Mouse (Mus musculus) left cerebral cortex, adult 11 months (tissue): ENCODE data around the gene Syne4.

Source experiments
- DNase-seq: peaks from one replicate; pipeline ENCODE4 v3.0.0; 2022; ENCODE audit warnings: low spot score

Syne4 gene

GRCm38 (mm10) chr7:30314721-30315155 is at the start of gene Syne4:
TSS of gene Syne4 (plus strand) at chr7:30314807.
- DNase-seq, result no peak

DNA sequence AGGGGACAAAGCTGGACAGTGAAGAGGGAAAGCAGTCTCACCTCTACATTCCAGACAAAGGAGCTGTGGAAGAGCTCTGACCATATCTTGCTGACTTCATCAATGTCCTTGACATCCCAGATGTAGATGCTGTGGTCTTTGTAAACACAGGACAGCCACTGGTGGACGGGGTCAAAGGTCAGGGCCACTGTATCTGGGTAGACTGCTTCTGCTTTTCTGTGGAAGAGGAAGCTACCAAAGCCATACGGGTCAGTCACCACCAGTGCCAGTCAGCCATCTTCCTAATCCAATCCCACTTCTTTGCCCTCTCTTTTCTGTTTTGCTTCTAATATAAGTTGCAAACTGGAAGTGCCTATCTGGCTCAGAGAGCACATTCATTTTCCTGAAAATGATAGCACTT is 49.6 kb upstream of the Syne4 start:
- DNase-seq, result no peak

DNA sequence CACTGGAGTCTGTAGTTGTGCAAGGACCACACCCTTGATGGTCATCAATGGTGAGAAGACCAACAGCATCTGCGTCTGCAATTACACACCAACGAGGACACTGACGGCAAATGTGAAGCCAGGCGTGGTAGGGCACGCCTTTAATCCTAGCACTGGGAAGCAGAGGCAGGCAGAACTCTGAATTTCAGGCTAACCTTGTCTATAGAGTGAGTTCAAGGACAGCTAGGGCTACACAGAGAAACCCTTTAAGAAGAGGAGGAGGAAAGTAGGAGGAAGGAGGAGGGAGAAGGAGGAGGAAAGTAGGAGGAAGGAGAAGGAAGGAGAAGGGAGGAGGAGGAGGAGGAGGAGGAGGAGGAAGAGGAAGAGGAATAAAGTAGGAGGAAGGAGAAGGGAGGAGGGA is 49.1 kb upstream of the Syne4 start:
- no peak for DNase-seq

DNA sequence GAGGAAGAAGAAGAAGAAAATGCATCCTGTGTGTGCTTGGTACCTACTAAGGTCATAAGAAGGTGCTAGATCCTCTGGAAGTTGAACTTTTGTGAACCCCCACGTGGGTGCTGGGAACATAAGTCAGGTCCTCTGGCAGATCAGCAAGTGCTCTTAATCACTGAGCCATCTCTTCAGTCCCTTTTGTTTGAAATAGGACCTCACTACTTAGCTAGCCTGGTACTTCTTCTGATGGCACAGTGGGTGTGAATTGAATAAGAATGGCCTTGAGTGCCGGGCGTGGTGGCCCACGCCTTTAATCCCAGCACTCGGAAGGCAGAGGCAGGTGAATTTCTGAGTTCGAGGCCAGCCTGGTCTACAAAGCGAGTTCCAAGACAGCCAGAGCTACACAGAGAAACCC is 48.7 kb upstream of the Syne4 start:
- no peak for DNase-seq

- DNase-seq, result no peak
Measured at GRCm38 (mm10) chr7:30266780-30267179, 47.8 kb upstream of the Syne4 start.

DNA sequence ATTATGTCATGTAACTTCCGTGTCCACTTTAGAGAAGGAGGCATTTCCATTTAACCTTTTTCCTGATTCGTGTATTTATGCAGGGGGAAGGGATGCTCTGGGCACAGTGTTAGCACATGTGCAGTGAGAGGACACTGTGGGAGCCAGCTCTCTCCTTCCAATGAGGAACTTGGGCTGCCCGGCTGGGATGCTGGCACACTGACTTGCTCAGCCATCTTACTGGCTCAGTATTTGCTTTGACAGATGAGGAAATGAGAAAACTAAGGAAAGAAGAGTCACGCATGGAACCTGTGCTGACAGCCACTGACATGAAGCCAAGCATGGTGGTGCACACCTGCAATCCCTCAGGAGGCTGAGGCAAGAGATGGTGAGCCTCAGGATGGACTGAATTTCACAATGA is 45.0 kb upstream of the Syne4 start:
- DNase-seq, result no peak

GRCm38 (mm10) chr7:30274383-30274782 is 40.2 kb upstream of the Syne4 start:
- no peak for DNase-seq

GRCm38 (mm10) chr7:30278911-30279310 is 35.7 kb upstream of the Syne4 start:
- DNase-seq, result no peak

GRCm38 (mm10) chr7:30279536-30279935 is 35.1 kb upstream of the Syne4 start:
- no peak for DNase-seq

GRCm38 (mm10) chr7:30279951-30280669 is 34.5 kb upstream of the Syne4 start, which contains the start of the genes Thap8 and Wdr62:
TSS of gene Thap8 (plus strand) at chr7:30280094.
TSS of gene Wdr62 (minus strand) at chr7:30280419.
- DNase-seq, result peak; percentile 81

GRCm38 (mm10) chr7:30280670-30281138 is 33.9 kb upstream of the Syne4 start:
- DNase-seq, result peak; percentile 89

DNA sequence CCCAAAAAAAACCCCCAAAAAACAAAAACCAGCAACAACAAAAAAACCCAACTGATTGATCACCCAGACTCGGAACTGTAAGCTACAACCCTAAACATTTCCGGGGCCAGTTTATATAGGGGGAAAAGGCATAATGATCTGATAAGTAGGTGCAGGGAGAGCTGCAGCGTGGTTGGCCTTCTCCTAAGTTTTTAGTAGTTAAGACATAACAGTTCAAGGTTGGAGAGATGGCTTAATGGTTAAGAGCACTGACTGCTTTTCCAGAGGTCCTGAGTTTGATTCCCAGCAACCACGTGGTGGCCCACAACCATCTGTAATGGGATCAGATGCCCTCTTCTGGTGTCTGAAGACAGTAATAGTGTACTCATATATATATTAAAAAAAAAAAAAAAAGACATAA is 33.1 kb upstream of the Syne4 start:
- DNase-seq, result no peak

- DNase-seq, result no peak
Measured at GRCm38 (mm10) chr7:30282740-30283139, 31.9 kb upstream of the Syne4 start.

GRCm38 (mm10) chr7:30286701-30287410 is 27.8 kb upstream of the Syne4 start:
- no peak for DNase-seq

DNA sequence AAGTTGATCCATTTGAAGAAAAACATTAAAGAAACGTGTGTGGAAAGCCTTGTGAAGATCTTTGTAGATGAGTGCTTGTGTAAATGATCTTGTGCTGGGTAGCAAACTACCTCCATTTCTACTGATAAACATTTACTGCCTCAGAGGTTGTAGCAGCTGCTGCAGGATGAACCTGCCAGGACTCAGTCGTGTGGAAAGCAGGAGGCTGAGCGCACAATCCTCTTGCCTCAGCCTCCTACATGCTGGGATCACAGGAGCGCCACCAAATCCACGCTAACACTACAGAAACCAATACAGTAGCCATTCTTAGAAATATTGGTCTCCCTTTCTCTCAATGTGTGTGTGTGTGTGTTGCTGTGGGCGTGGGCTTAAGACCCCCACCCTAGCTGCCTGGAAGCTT is 26.6 kb upstream of the Syne4 start:
- DNase-seq, result no peak

DNA sequence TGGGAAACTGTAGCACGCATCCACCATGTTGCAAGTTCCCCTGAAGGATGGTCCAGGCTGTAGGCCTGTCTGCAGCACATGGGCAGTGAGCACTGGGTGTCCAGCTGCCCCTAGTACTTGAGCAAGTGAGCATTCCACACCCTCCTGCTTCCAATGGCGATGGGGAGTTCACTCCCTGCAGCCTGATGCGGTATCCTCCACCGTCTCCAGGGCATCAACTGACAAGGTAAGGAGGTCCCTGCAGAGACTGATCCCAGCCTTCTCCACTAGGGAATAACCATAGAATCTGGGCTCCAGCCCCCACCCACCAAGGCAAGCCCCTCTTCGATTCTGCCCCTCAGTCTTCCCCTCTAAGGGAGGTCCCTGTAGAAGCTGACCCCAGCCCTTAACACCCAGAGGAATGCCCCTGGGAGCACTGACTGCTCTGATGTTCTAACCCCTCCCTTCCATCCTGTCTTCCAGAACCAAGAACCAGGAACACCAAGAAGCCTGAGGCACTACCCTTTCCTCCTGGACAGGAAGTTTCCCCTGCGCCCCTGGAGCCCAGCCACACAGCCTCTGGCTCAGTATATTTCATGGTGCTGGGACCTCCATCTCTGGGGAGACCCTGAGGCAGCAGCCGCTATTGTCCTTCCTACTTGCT is 25.4 kb upstream of the Syne4 start:
- DNase-seq, result no peak

- DNase-seq, result no peak
Measured at GRCm38 (mm10) chr7:30289714-30290399, 24.8 kb upstream of the Syne4 start.

DNA sequence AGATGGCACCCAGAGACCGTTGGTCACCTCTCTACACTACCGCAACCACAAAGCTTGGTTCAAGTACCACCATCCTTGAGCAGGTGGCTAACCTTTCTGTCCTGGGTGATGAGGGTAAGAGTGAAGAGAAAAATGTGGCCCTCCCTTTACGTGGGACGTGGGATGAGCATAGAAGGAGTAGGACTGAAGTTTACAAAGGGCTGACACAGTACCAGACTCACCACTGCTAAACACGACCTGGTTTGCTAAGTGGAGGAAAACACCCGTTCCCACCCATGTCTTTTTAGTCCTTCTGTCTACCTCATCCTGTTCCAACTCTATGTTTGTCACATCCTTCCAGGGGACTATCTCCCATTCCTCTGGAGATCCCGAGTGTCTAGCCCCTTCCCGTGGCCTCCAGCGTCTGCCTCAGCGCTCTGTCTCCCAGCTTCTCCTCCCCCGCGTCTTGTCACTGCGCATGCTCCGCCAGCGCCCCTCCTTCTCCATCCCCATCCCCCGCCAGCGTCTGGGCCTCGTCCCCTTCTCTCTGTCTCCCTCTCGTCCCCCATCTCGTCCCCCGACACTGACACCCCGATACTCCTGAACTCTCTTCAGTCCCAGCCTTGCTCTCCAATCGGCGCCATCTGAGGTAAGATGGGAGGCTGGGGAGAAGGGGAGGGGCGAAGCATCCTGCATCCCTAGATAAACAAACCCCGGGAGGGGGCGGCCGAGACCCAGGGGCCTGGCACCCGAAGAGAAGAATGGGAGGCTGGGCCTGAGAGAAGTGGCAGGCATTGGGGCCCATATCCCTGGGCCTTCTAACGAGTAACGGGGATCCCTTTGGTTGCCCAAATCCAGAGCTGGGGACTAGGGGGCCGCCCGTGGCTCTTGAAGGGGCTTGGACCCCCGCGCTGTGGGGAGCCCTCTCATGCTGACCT is 23.1 kb upstream of the Syne4 start, which contains the start of gene Clip3:
TSS of gene Clip3 (plus strand) at position 514 of the 917 bp plus-strand sequence.
- peak; percentile 85 for DNase-seq

- DNase-seq, result no peak
Measured at GRCm38 (mm10) chr7:30293795-30294194, 20.8 kb upstream of the Syne4 start.

GRCm38 (mm10) chr7:30294296-30294695 is 20.3 kb upstream of the Syne4 start:
- no peak for DNase-seq

GRCm38 (mm10) chr7:30295103-30295502 is 19.5 kb upstream of the Syne4 start:
- DNase-seq, result no peak
